9 mouse cellular contexts compared by ENCODE assay signal in genomic region chr11:59212320-59212719, GRCm38 (mm10). TPM values are rescaled to one million over a fixed set of nuclear protein-coding genes. Genes with fewer than 3 reads are reported as not detected.
DNase-seq lines count a peak whose midpoint lies in the region; ATAC-seq and TF ChIP-seq lines count a peak whose summit lies in the region.
"Not testable (repeated sequence)": the region's sequence is repeated elsewhere in the genome, so short reads cannot be mapped to it uniquely, and the experiment has no call there.
"Had no signal": no experiment of that assay in that cellular context is flagged by ENCODE, and none has a peak within 500 bp of the region (broad histone marks: within the 10 kb centered on the region; RNA-seq: fewer than 3 reads in every experiment).

No protein-coding gene starts in this region.

- H3K4me1 ChIP-seq in G1E (ENCODE audit: insufficient read depth, low read depth, low read length) = peaks cover 78% of the 10 kb centered on the region

- not testable (repeated sequence) for H3K4me3 ChIP-seq in G1E (ENCODE audit: low read depth, low read length); layer of hippocampus, adult 2 months

- DNase-seq in B cell, adult 2 months = peak; percentile 71 to 74
- DNase-seq in G1E (ENCODE audit: low spot score); layer of hippocampus, adult 2 months (ENCODE audit: low spot score in 2 of 2): not testable (repeated sequence)
- peak; percentile 95 for DNase-seq in heart, adult 11 months
- DNase-seq in naive thymus-derived CD4-positive, alpha-beta T cell, adult 2 months (ENCODE audit: low read depth) = peak; percentile 79
- DNase-seq in spleen, postnatal 4 days (ENCODE audit: low spot score in 2 of 2) = peak; percentile 44 to 73
- peak; percentile 59 for DNase-seq in thymus, postnatal 14 days

- not testable (repeated sequence) for TF ChIP-seq CTCF in G1E (IDR thresholded peaks at IDR 0.05; ENCODE audit: low read depth, low read length); layer of hippocampus, adult 2 months (conservative IDR thresholded peaks at IDR 0.05)

- H3K36me3 ChIP-seq in G1E (replicated peaks) = peaks cover 79% of the 10 kb centered on the region

- peak; percentile 54; the same call in 1 of the 2 replicates for ATAC-seq in G1E (ENCODE audit: extremely low read depth, insufficient number of reproducible peaks, low FRiP score, poor library complexity, severe bottlenecking)

- not testable (repeated sequence) for H3K27me3 ChIP-seq in G1E (ENCODE audit: insufficient read depth, low read length)

- not testable (repeated sequence) for H3K9me3 ChIP-seq in G1E (replicated peaks)

- H3K27ac ChIP-seq in layer of hippocampus, adult 2 months = peak overlapping the region; percentile 8; the same call in 1 of the 2 replicates

RNA-seq across cellular contexts. Expression of gene 2310033P09Rik, which starts 4.2 kb away (rescaled TPM):
- total RNA-seq in G1E (2014; fragmentation: Nextera tagmentation) (7.1 and 10.7 TPM in 2 replicates), G1E (2017) (6.1 and 9.0 TPM in 2 replicates)
- polyA plus RNA-seq in G1E (2012) = 32.0 and 37.3 TPM in 2 replicates
- total RNA-seq in layer of hippocampus, adult 2 months (2021) = 10 to 100 TPM; 21.6 to 22.3 TPM

RNA-seq across cellular contexts. Expression of gene Mrpl55, which starts 10.0 kb away (rescaled TPM):
- 15.1 and 23.4 TPM in 2 replicates for total RNA-seq in G1E (2014; fragmentation: Nextera tagmentation)
- total RNA-seq in G1E (2017) = 38.7 and 40.8 TPM in 2 replicates
- polyA plus RNA-seq in G1E (2012) = 29.5 and 34.8 TPM in 2 replicates
- 10 to 100 TPM; 37.3 to 39.3 TPM for total RNA-seq in layer of hippocampus, adult 2 months (2021)

RNA-seq across cellular contexts. Expression of gene Arf1, which starts 15.8 kb away (rescaled TPM):
- total RNA-seq in G1E (2014; fragmentation: Nextera tagmentation) (216 and 232 TPM in 2 replicates), G1E (2017) (308 and 319 TPM in 2 replicates)
- 159 and 175 TPM in 2 replicates for polyA plus RNA-seq in G1E (2012)
- total RNA-seq in layer of hippocampus, adult 2 months (2021) = 100 to 1,000 TPM; 498 to 523 TPM

RNA-seq across cellular contexts. Expression of gene Guk1, which starts 20.3 kb away (rescaled TPM):
- 16.8 and 19.1 TPM in 2 replicates for total RNA-seq in G1E (2014; fragmentation: Nextera tagmentation)
- total RNA-seq in G1E (2017) = 37.5 and 38.2 TPM in 2 replicates
- 35.2 and 40.2 TPM in 2 replicates for polyA plus RNA-seq in G1E (2012)
- 100 to 1,000 TPM; 134 to 136 TPM for total RNA-seq in layer of hippocampus, adult 2 months (2021)

RNA-seq across cellular contexts. Expression of gene Gjc2, which starts 29.3 kb away (rescaled TPM):
- total RNA-seq in G1E (2014; fragmentation: Nextera tagmentation) (not detected in 2 replicates), G1E (2017) (not detected in 2 replicates)
- polyA plus RNA-seq in G1E (2012) = not detected in 2 replicates
- total RNA-seq in layer of hippocampus, adult 2 months (2021) = 10 to 100 TPM; 10.2 to 10.8 TPM
- polyA plus RNA-seq: embryonic facial prominence, embryonic 11.5 days; forebrain, embryonic 10.5 days had no signal
